Mouse (Mus musculus): ENCODE data around the gene Mkrn2os. TPM values are rescaled to one million over a fixed set of nuclear protein-coding genes. Genes with fewer than 3 reads are reported as not detected.

Mkrn2os gene
- polyA plus RNA-seq, 1 experiment from 2014 or later, result 0.14 TPM

GRCm38 (mm10) chr6:115582328-115583115 lies 9.9 kb downstream of the Mkrn2os start:
- Histone ChIP-seq H3K4me3 (replicated peaks) (no peak overlapping the region), H3K27ac (no peak overlapping the region), H3K4me1 (replicated peaks) (no peaks in the 10 kb centered on the region), H3K4me2 (no peak overlapping the region), H3K27me3 (no peaks in the 10 kb centered on the region), H3K9ac (replicated peaks) (no peak overlapping the region), H3K9me3 (no peaks in the 10 kb centered on the region), H3K36me3 (peaks cover 26% of the 10 kb centered on the region)
- 83% methylated on average over 10 of the region's 10 CpGs for WGBS
- ATAC-seq (ENCODE audit: insufficient number of reproducible peaks, insufficient read depth, low FRiP score, low TSS enrichment, low read depth), result no peak

GRCm38 (mm10) chr6:115580810-115581209 lies 11.6 kb downstream of the Mkrn2os start:
- H3K4me2 ChIP-seq, result no peak overlapping the region
- no peak overlapping the region for H3K27ac ChIP-seq
- H3K4me1 ChIP-seq (replicated peaks), result no peaks in the 10 kb centered on the region
- H3K36me3 ChIP-seq, result peaks cover 43% of the 10 kb centered on the region
- no peak for ATAC-seq (ENCODE audit: insufficient number of reproducible peaks, insufficient read depth, low FRiP score, low TSS enrichment, low read depth)
- H3K27me3 ChIP-seq, result no peaks in the 10 kb centered on the region
- no peaks in the 10 kb centered on the region for H3K9me3 ChIP-seq
- H3K4me3 ChIP-seq (replicated peaks), result no peak overlapping the region
- WGBS, result 85% methylated on average over 3 of the region's 3 CpGs
- H3K9ac ChIP-seq (replicated peaks), result no peak overlapping the region

- Histone ChIP-seq H3K27ac (no peak overlapping the region), H3K9me3 (no peaks in the 10 kb centered on the region), H3K9ac (replicated peaks) (no peak overlapping the region), H3K36me3 (peaks cover 62% of the 10 kb centered on the region), H3K4me1 (replicated peaks) (no peaks in the 10 kb centered on the region), H3K4me2 (no peak overlapping the region), H3K4me3 (replicated peaks) (no peak overlapping the region), H3K27me3 (no peaks in the 10 kb centered on the region)
- ATAC-seq (ENCODE audit: insufficient number of reproducible peaks, insufficient read depth, low FRiP score, low TSS enrichment, low read depth), result no peak
- WGBS, result 93% methylated on average over 9 of the region's 9 CpGs
Measured at GRCm38 (mm10) chr6:115577941-115578340, 14.4 kb downstream of the Mkrn2os start.

- Histone ChIP-seq H3K36me3 (peaks cover 66% of the 10 kb centered on the region), H3K9me3 (no peaks in the 10 kb centered on the region), H3K27me3 (no peaks in the 10 kb centered on the region), H3K4me1 (replicated peaks) (no peaks in the 10 kb centered on the region), H3K4me2 (no peak overlapping the region), H3K27ac (no peak overlapping the region), H3K9ac (replicated peaks) (no peak overlapping the region), H3K4me3 (replicated peaks) (no peak overlapping the region)
- WGBS, result 81% methylated on average over 5 of the region's 5 CpGs
- ATAC-seq (ENCODE audit: insufficient number of reproducible peaks, insufficient read depth, low FRiP score, low TSS enrichment, low read depth), result no peak
Measured at GRCm38 (mm10) chr6:115577407-115577806, 15.0 kb downstream of the Mkrn2os start.

GRCm38 (mm10) chr6:115574171-115574570 lies 18.2 kb downstream of the Mkrn2os start:
- peaks cover 78% of the 10 kb centered on the region for H3K36me3 ChIP-seq
- WGBS, result 85% methylated on average over 7 of the region's 7 CpGs
- no peak overlapping the region for H3K27ac ChIP-seq
- no peak overlapping the region for H3K4me2 ChIP-seq
- H3K4me3 ChIP-seq (replicated peaks), result no peak overlapping the region
- H3K4me1 ChIP-seq (replicated peaks), result no peaks in the 10 kb centered on the region
- H3K9me3 ChIP-seq, result 0 out of 2 replicates have a peak, but pooled peaks cover 1% of the 10 kb centered on the region
- no peak for ATAC-seq (ENCODE audit: insufficient number of reproducible peaks, insufficient read depth, low FRiP score, low TSS enrichment, low read depth)
- H3K27me3 ChIP-seq, result no peaks in the 10 kb centered on the region
- no peak overlapping the region for H3K9ac ChIP-seq (replicated peaks)

- no peak overlapping the region for H3K9ac ChIP-seq (replicated peaks)
- no peak overlapping the region for H3K4me2 ChIP-seq
- no peak overlapping the region for H3K4me3 ChIP-seq (replicated peaks)
- H3K36me3 ChIP-seq, result peaks cover 88% of the 10 kb centered on the region
- H3K27me3 ChIP-seq, result no peaks in the 10 kb centered on the region
- WGBS, result 81% methylated on average over 6 of the region's 6 CpGs
- H3K4me1 ChIP-seq (replicated peaks), result no peaks in the 10 kb centered on the region
- H3K27ac ChIP-seq, result no peak overlapping the region
- ATAC-seq (ENCODE audit: insufficient number of reproducible peaks, insufficient read depth, low FRiP score, low TSS enrichment, low read depth), result no peak
- peaks cover 10% of the 10 kb centered on the region; the same call in 1 of the 2 replicates for H3K9me3 ChIP-seq
Measured at GRCm38 (mm10) chr6:115565479-115566045, 26.8 kb downstream of the Mkrn2os start.

GRCm38 (mm10) chr6:115559651-115560632 lies 32.4 kb downstream of the Mkrn2os start:
- H3K36me3 ChIP-seq, result peaks cover 74% of the 10 kb centered on the region
- no peak overlapping the region for H3K4me3 ChIP-seq (replicated peaks)
- no peak overlapping the region for H3K9ac ChIP-seq (replicated peaks)
- no peak overlapping the region for H3K4me2 ChIP-seq
- H3K27ac ChIP-seq, result no peak overlapping the region
- no peaks in the 10 kb centered on the region for H3K27me3 ChIP-seq
- ATAC-seq (ENCODE audit: insufficient number of reproducible peaks, insufficient read depth, low FRiP score, low TSS enrichment, low read depth), result no peak
- WGBS, result 64% methylated on average over 21 of the region's 21 CpGs
- no peaks in the 10 kb centered on the region for H3K9me3 ChIP-seq
- no peaks in the 10 kb centered on the region for H3K4me1 ChIP-seq (replicated peaks)

- Histone ChIP-seq H3K4me2 (no peak overlapping the region), H3K27me3 (no peaks in the 10 kb centered on the region), H3K27ac (no peak overlapping the region), H3K4me1 (replicated peaks) (no peaks in the 10 kb centered on the region), H3K36me3 (peaks cover 77% of the 10 kb centered on the region), H3K4me3 (replicated peaks) (no peak overlapping the region), H3K9me3 (no peaks in the 10 kb centered on the region), H3K9ac (replicated peaks) (no peak overlapping the region)
- WGBS, result 89% methylated on average over 2 of the region's 2 CpGs
- no peak for ATAC-seq (ENCODE audit: insufficient number of reproducible peaks, insufficient read depth, low FRiP score, low TSS enrichment, low read depth)
Measured at GRCm38 (mm10) chr6:115558176-115558575, 34.2 kb downstream of the Mkrn2os start.

- Histone ChIP-seq H3K4me3 (replicated peaks) (no peak overlapping the region), H3K4me1 (replicated peaks) (no peaks in the 10 kb centered on the region), H3K9ac (replicated peaks) (no peak overlapping the region), H3K36me3 (peaks cover 71% of the 10 kb centered on the region), H3K4me2 (no peak overlapping the region), H3K9me3 (no peaks in the 10 kb centered on the region), H3K27me3 (no peaks in the 10 kb centered on the region), H3K27ac (no peak overlapping the region)
- ATAC-seq (ENCODE audit: insufficient number of reproducible peaks, insufficient read depth, low FRiP score, low TSS enrichment, low read depth), result no peak
- 86% methylated on average over 5 of the region's 5 CpGs for WGBS
Measured at GRCm38 (mm10) chr6:115555485-115555884, 36.9 kb downstream of the Mkrn2os start.

- Histone ChIP-seq H3K27ac (no peak overlapping the region), H3K4me1 (replicated peaks) (peaks cover 8% of the 10 kb centered on the region; the same call in 1 of the 2 replicates)
- no peak for ATAC-seq (ENCODE audit: insufficient number of reproducible peaks, insufficient read depth, low FRiP score, low TSS enrichment, low read depth)
Measured at GRCm38 (mm10) chr6:115546276-115546675, 46.1 kb downstream of the Mkrn2os start.

More at GRCm38 (mm10) chr6:115546276-115546675, 46.1 kb downstream of the Mkrn2os start:
- H3K27me3 ChIP-seq, result no peaks in the 10 kb centered on the region
- no peak overlapping the region for H3K4me3 ChIP-seq (replicated peaks)
- no peak overlapping the region for H3K9ac ChIP-seq (replicated peaks)
- no peaks in the 10 kb centered on the region for H3K9me3 ChIP-seq
- 88% methylated on average over 5 of the region's 5 CpGs for WGBS
- no peak overlapping the region for H3K4me2 ChIP-seq
- H3K36me3 ChIP-seq, result peaks cover 28% of the 10 kb centered on the region

All from limb, embryonic 12.5 days (tissue).